Mouse (Mus musculus): ENCODE results near the gene Cep295nl. TPM values are rescaled to one million over a fixed set of nuclear protein-coding genes. Genes with fewer than 3 reads are reported as not detected.
A peak's percentile ranks its signal among the peaks of the same experiment; 100 is the strongest.

The Cep295nl gene
- polyA plus RNA-seq, 1 experiment = 0.48 TPM

DNA sequence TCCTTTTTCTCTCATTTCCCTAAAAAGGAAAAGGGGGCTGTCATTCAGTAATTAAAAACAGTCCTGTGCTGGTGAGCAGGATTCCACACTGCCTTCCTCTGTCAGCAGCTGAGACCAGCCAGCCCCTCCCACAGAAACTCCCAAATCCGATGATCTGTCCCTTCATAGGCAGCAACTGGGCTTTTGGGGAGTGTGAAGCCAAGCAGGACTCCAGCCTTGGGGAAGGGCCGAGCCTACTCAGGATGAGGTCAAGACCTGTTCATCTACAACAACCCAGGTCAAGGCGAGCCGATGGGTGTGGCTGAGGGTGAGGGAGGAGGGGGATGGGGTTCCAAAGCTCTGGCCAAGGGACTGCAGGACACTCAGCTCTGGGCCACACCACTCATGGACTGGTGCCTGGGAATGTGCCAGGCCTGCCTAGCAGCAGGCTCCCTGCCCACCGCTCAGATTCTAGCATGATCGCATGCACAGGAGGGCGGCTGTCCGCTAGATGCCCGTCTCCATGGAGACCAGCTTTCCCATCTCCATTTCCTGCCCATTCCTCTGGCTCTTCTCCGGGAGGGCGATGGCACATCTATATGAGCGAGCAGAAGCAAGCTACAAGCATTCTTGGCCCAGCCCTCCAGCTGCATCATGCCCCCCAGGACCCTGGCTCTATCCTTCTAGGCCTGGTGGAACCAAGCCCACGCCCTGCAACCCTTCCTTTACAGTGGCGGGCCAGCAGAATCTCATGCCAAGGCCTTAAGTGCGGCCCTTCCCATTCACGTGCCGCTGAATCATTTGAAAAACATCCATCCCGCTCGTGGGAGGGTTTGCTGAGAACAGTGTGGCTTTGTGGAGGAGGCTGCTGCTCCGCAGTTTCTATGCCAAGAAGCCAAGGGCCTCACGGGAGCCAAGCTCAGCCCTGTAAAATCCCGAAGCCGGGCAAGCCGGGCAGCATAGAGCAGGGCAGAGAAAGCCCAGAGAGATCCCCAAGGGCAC, 15.0 kb downstream of the Cep295nl start:
- peaks cover 23% of the 10 kb centered on the region for H3K4me1 ChIP-seq (ENCODE audit: control insufficient read depth, insufficient read depth, low read length)
- no peak for TF ChIP-seq CTCF (IDR thresholded peaks at IDR 0.05; ENCODE audit: extremely low read depth, insufficient read depth, low read length)
- TF ChIP-seq POLR2A (IDR thresholded peaks at IDR 0.05; ENCODE audit: extremely low read depth, insufficient read depth, low read length) = 0 out of 2 replicates have a peak, but pooled peaks have one; percentile 17
- no peak overlapping the region for H3K4me3 ChIP-seq (ENCODE audit: insufficient read depth, low read length)
- peak overlapping the region; percentile 79 for H3K27ac ChIP-seq (ENCODE audit: insufficient read depth, low read length)

DNA sequence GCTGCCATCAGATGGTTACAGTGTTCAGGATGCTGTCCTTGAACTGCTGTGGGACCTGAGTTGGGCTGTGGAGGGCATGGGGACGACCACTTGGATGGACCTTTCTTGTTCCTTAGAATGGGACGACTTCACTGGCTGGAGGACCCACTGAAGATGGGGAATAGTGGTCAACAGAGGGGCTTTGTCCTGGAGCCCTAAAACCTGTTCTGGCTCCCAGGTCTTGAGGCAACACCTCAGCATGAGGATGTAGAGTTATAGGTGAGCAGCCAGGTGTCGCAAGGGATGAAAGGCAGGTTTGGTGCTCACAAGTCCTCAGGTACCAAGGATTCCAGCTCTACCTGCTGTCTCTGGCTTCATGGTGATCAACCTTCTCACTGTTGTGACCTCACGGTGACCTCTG, 15.8 kb downstream of the Cep295nl start:
- H3K27ac ChIP-seq (ENCODE audit: insufficient read depth, low read length) = no peak overlapping the region
- H3K4me3 ChIP-seq (ENCODE audit: insufficient read depth, low read length) = no peak overlapping the region
- peaks cover 25% of the 10 kb centered on the region for H3K4me1 ChIP-seq (ENCODE audit: control insufficient read depth, insufficient read depth, low read length)
- TF ChIP-seq POLR2A (IDR thresholded peaks at IDR 0.05; ENCODE audit: extremely low read depth, insufficient read depth, low read length) (no peak), CTCF (IDR thresholded peaks at IDR 0.05; ENCODE audit: extremely low read depth, insufficient read depth, low read length) (no peak)

DNA sequence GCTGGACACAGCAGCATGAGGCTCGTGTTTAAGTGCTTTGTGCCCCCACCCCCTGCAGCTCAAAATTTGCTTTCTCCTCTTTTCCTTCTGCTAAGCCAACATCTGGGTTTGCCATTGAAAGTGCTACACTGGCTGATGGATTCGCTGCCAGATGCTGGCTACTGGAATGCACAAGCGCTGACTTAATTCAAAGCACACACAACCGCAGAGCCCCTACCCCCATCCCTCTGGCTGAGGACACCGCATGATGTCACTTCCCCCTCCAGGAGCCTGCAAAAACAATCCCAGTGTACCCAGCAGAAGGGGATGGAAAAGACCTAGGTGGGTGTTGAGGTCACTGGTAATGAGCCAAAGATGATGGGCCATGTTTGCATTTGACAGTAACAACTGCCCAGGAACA, 17.8 kb downstream of the Cep295nl start:
- Histone ChIP-seq H3K4me1 (ENCODE audit: control insufficient read depth, insufficient read depth, low read length) (peaks cover 20% of the 10 kb centered on the region), H3K27ac (ENCODE audit: insufficient read depth, low read length) (no peak overlapping the region), H3K4me3 (ENCODE audit: insufficient read depth, low read length) (no peak overlapping the region)
- TF ChIP-seq POLR2A (IDR thresholded peaks at IDR 0.05; ENCODE audit: extremely low read depth, insufficient read depth, low read length) = no peak
- TF ChIP-seq CTCF (IDR thresholded peaks at IDR 0.05; ENCODE audit: extremely low read depth, insufficient read depth, low read length) = no peak

DNA sequence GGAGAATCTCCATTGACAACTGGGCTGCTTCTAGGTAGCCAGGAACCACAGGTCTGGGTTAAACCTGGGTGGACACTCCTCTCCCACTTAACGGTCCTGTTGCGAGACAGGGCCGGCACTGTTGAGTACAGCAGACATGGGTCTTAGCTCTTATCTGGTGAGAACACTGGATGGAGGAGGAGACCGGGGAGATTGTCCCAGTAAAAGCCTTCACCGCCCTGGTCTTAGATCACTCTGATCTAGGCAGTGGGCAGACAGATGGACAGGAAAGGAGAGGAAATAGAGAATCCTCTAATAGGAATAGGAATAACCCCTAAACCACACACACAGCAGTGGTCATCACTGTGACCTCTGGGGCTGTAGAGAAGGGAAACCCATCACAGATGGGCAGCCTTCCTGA, 18.3 kb downstream of the Cep295nl start:
- Histone ChIP-seq H3K4me3 (ENCODE audit: insufficient read depth, low read length) (no peak overlapping the region), H3K4me1 (ENCODE audit: control insufficient read depth, insufficient read depth, low read length) (peaks cover 20% of the 10 kb centered on the region), H3K27ac (ENCODE audit: insufficient read depth, low read length) (no peak overlapping the region)
- TF ChIP-seq CTCF (IDR thresholded peaks at IDR 0.05; ENCODE audit: extremely low read depth, insufficient read depth, low read length) = no peak
- no peak for TF ChIP-seq POLR2A (IDR thresholded peaks at IDR 0.05; ENCODE audit: extremely low read depth, insufficient read depth, low read length)

DNA sequence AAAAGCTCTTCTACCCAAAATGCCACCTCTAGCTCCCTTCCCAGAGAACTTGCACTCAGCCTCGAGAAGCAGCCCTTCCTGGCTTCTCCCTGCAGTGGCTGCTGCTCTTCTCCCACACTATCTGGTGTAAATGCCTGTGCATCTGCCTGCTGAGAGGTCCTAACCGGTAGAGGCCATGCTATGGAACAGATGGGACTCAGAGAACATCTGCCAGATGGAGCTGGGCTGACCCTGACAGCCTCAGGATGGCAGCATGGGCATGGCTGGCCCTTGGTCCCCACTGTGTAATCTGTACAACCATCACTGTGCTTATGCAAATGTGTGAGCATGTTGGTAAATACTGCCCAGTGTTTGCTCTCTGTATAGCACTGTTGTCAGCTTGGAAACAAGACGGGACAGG, 19.7 kb downstream of the Cep295nl start:
- peaks cover 10% of the 10 kb centered on the region for H3K4me1 ChIP-seq (ENCODE audit: control insufficient read depth, insufficient read depth, low read length)
- no peak for TF ChIP-seq POLR2A (IDR thresholded peaks at IDR 0.05; ENCODE audit: extremely low read depth, insufficient read depth, low read length)
- peak; percentile 26; the same call in 1 of the 2 replicates for TF ChIP-seq CTCF (IDR thresholded peaks at IDR 0.05; ENCODE audit: extremely low read depth, insufficient read depth, low read length)
- H3K27ac ChIP-seq (ENCODE audit: insufficient read depth, low read length) = no peak overlapping the region
- no peak overlapping the region for H3K4me3 ChIP-seq (ENCODE audit: insufficient read depth, low read length)

DNA sequence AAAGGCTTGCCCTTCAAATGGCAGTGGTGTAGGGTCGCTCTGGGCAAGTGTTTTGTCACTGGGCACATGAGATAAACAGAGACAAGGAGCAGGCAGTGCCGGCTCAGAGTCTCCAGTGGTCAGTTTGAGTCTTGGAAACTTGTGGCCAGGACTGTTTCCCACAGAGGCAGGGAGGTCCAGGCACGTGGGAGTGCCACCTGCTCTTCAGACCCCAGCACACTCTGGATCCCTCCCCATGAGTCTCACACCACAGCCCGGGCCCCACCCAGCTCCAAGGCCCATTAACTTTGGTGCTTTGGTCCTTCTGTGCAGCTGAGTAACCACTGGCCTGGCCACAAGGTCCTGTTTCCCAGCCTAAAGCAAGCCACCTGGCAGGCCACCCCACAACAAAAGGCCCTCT, 20.3 kb downstream of the Cep295nl start:
- no peak for TF ChIP-seq POLR2A (IDR thresholded peaks at IDR 0.05; ENCODE audit: extremely low read depth, insufficient read depth, low read length)
- TF ChIP-seq CTCF (IDR thresholded peaks at IDR 0.05; ENCODE audit: extremely low read depth, insufficient read depth, low read length) = no peak
- Histone ChIP-seq H3K27ac (ENCODE audit: insufficient read depth, low read length) (no peak overlapping the region), H3K4me1 (ENCODE audit: control insufficient read depth, insufficient read depth, low read length) (peaks cover 7% of the 10 kb centered on the region), H3K4me3 (ENCODE audit: insufficient read depth, low read length) (no peak overlapping the region)

DNA sequence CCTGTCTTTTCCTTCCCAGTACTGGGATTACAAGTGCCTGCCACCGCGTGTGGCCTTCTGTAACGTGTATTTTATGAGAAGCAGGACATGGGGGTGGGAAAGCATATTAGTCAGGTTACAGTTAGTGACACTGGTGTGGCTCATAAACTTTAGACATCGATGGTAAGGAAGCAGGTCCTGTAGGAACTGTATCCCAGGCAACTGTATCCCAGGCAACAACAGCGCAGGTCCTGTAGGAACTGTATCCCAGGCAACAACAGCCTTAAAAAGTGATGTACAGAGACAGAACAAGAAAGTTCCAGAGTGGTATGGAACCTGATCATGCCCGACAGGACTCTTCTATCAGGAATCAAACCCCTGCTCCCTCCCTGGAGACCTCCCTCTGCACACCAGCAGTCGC, 20.8 kb downstream of the Cep295nl start:
- TF ChIP-seq CTCF (IDR thresholded peaks at IDR 0.05; ENCODE audit: extremely low read depth, insufficient read depth, low read length) (no peak), POLR2A (IDR thresholded peaks at IDR 0.05; ENCODE audit: extremely low read depth, insufficient read depth, low read length) (no peak)
- H3K4me3 ChIP-seq (ENCODE audit: insufficient read depth, low read length) = no peak overlapping the region
- H3K4me1 ChIP-seq (ENCODE audit: control insufficient read depth, insufficient read depth, low read length) = peaks cover 5% of the 10 kb centered on the region
- H3K27ac ChIP-seq (ENCODE audit: insufficient read depth, low read length) = no peak overlapping the region

DNA sequence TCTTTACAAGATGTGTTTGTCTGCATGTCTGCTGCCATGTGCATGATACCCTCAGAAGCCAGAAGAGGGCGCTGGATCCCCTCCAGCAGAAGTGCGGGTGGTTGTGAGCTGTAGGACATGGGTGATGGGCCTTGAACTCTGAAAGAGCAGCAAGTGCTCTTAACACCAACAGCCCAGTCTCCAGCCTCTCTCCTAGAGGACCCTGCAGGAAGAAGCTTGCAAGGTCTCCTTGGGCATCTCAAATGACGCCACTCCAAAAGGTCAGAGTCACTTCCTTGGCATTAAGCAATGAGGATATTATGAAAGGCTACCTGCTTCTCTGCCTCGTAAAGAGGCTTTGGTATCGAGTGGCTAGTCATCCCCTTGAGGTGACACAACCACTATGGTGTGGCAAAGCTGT, 23.6 kb downstream of the Cep295nl start:
- Histone ChIP-seq H3K4me1 (ENCODE audit: control insufficient read depth, insufficient read depth, low read length) (peaks cover 5% of the 10 kb centered on the region), H3K4me3 (ENCODE audit: insufficient read depth, low read length) (no peak overlapping the region)
- TF ChIP-seq POLR2A (IDR thresholded peaks at IDR 0.05; ENCODE audit: extremely low read depth, insufficient read depth, low read length) (no peak), CTCF (IDR thresholded peaks at IDR 0.05; ENCODE audit: extremely low read depth, insufficient read depth, low read length) (peak; percentile 61)

DNA sequence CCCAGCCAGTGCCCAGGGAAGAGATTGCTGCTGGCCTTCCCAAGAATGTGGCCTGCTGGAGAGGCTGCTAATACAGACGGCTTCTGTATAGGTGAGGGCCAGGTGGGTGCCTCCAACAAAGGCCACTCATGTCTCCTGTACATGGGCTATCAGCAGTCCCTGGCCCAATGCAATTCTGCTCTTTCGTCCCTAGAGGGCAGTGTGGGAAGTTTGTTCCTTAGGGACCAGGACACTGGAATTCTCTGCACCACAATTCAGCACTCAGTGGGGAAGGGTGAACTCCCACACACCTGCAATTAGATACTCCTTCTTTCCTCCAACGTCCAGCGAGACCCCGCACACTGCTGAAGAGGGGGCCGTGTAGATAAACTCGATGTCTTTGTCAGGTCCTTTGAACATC, 25.2 kb downstream of the Cep295nl start:
- TF ChIP-seq CTCF (IDR thresholded peaks at IDR 0.05; ENCODE audit: extremely low read depth, insufficient read depth, low read length) (peak; percentile 93), POLR2A (IDR thresholded peaks at IDR 0.05; ENCODE audit: extremely low read depth, insufficient read depth, low read length) (no peak)

More for the DNA sequence above, 23.6 kb downstream of the Cep295nl start:
- H3K27ac ChIP-seq (ENCODE audit: insufficient read depth, low read length) = no peak overlapping the region

More for the DNA sequence above, 25.2 kb downstream of the Cep295nl start:
- no peak overlapping the region for H3K4me3 ChIP-seq (ENCODE audit: insufficient read depth, low read length)
- no peak overlapping the region for H3K27ac ChIP-seq (ENCODE audit: insufficient read depth, low read length)
- peaks cover 5% of the 10 kb centered on the region for H3K4me1 ChIP-seq (ENCODE audit: control insufficient read depth, insufficient read depth, low read length)
